Mouse (Mus musculus) hindlimb bud, embryonic 11.5 days (tissue): ENCODE data around the gene Oas1h.
"Not testable (repeated sequence)": the region's sequence is repeated elsewhere in the genome, so short reads cannot be mapped to it uniquely, and the experiment has no call there.

Experiments
- DNase-seq: peaks from one replicate; pipeline ENCODE4 v3.0.0-alpha.2; 2012; ENCODE audit warnings: low read depth, low spot score; ENCODE audit errors: extremely low spot score

Oas1h gene

DNA sequence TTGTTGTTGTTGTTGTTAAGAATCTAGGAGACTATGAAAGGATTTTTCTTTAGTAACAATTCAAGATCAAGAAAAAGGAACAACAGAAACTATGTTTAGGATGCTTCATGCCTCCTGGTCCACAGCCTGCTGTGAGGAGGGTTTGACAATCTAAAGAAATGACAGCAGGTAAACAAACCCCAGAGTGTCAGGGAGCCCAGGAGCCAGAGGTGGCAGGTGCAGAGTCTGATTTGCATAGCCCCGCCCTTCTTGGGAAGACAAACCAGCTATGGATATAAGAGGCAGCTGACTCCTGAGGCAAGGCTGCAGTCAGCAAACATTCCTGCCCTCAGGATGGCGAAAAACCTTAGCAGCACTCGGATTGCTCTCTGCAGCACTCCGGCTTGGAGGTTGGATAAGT lies at the start of gene Oas1h:
Gene Oas1h, plus strand, starts transcription at position 301 of the 400 bp plus-strand sequence.
- no peak for DNase-seq

GRCm38 (mm10) chr5:120811951-120812819 lies 49.0 kb upstream of the Oas1h start, which contains the start of gene Oas1c:
Gene Oas1c, minus strand, starts transcription at chr5:120812514.
- peak; percentile 67 for DNase-seq

- DNase-seq, result no peak
Measured at GRCm38 (mm10) chr5:120813023-120813422, 48.2 kb upstream of the Oas1h start.

- DNase-seq, result no peak
Measured at GRCm38 (mm10) chr5:120815949-120816348, 45.3 kb upstream of the Oas1h start.

- DNase-seq, result no peak
Measured at GRCm38 (mm10) chr5:120818999-120819398, 42.2 kb upstream of the Oas1h start.

DNA sequence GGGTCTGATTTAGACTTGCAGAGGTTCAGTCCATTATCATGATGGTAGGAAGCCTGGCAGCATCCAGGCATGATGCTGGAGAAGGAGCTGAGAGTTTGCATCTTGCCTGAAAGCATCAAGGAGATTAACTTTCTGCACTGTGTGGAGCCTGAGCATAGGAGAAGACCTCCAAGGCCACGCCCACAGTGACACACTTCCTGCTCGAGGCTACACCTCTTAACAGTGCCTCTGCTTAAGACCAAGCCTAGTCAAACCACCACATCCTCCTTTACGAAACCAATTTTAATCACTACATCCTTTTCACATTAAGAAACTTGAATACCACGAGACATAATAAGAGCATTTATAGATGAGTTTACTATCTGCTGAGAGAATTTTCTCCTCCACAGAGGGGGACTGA lies 30.2 kb upstream of the Oas1h start:
- DNase-seq, result no peak

- DNase-seq, result no peak
Measured at GRCm38 (mm10) chr5:120833335-120834280, 27.6 kb upstream of the Oas1h start.

- peak; percentile 10 for DNase-seq
Measured at GRCm38 (mm10) chr5:120836731-120837585, 24.3 kb upstream of the Oas1h start.

GRCm38 (mm10) chr5:120844713-120845112 lies 16.5 kb upstream of the Oas1h start:
- no peak for DNase-seq

DNA sequence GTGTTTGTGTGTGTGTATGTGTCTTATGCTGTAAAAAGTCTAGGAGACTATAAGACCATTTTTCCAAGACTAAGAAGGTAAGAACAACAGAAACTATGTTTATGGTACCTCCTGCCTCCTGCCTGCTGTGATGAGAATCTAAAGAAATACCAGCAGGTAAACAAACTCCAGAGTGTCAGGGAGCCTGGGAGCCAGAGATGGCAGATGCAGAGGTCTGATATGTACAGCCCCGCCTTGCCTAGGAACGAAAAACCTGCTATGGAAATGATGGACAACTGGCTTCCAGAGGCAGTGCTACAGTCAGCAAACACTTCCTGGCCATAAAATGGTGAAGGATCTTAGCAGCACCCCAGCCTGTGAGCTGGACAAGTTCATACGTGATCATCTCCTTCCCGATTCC lies 14.2 kb upstream of the Oas1h start, which contains the start of gene Oas1f:
Gene Oas1f, plus strand, starts transcription at position 301 of the 400 bp plus-strand sequence.
- DNase-seq, result no peak

DNA sequence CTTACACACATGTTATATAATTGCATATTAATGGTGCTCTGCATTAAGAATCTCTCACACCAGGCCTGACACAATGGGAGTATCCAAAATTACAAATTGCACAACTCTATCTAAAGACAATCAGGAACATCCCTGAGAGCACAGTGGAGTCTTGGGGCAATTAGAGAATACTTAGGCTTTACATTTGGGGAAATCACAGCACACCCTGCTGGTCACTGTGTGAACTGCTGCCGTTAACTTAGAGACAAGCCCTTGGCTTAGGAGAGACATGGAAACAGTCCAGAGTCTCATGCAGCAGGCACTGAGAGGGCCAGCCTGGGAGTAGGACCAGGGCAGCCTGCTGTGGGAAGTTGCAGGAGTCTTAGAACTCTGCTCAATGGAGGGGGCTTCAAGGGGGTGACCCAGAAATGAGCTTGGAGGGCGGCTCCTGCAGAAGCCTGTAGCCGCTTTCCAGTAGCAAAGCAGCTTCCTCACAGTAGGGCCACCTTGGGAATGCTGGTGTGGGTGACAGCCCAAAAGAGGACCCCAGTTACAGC lies 11.6 kb upstream of the Oas1h start:
- no peak for DNase-seq

DNA sequence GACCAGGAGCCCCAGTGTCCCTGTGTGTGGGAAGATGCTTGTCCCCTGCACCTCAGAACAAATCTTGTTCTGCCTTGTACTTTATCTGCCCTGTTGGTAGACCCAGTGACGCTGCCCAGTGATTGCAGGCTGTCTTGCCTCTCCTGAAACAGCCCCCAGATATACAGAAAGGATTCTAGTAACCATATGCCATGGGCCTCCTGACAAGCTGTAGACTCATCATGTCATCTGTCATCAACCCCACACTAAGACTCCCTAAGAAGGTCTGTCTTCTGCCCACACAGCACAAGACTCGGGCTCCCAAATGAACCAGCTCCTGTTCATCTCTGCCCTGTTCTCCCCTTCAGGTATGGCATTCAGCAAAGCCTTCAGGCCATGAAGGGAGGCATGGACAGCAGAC lies 2.0 kb upstream of the Oas1h start:
- DNase-seq, result no peak

GRCm38 (mm10) chr5:120865336-120865860 lies 4.2 kb downstream of the Oas1h start:
- no peak for DNase-seq

GRCm38 (mm10) chr5:120869436-120870015 lies 8.3 kb downstream of the Oas1h start:
- no peak for DNase-seq

GRCm38 (mm10) chr5:120870081-120870480 lies 8.9 kb downstream of the Oas1h start:
- no peak for DNase-seq

DNA sequence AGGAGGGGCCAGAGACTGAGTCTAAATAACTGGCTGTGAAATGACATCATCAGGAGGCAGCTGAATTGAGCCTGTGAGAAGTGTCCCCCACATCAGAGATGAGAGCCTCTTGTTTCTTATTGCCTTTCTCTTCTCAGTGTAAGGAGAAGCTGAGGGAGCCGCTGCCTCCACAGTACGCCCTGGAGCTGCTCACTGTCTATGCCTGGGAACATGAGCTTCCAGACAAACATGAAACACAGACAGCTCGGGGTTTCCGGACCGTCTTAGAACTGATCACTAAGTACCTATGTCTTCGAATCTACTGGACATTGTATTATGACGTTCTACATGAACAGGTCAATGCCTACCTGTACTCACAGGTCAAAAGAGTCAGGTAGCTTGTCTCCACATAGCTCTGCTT lies 9.6 kb downstream of the Oas1h start:
- DNase-seq, result no peak

GRCm38 (mm10) chr5:120871469-120871868 lies 10.2 kb downstream of the Oas1h start:
- no peak for DNase-seq

- not testable (repeated sequence) for DNase-seq
Measured at GRCm38 (mm10) chr5:120876839-120877238, 15.6 kb downstream of the Oas1h start.

DNA sequence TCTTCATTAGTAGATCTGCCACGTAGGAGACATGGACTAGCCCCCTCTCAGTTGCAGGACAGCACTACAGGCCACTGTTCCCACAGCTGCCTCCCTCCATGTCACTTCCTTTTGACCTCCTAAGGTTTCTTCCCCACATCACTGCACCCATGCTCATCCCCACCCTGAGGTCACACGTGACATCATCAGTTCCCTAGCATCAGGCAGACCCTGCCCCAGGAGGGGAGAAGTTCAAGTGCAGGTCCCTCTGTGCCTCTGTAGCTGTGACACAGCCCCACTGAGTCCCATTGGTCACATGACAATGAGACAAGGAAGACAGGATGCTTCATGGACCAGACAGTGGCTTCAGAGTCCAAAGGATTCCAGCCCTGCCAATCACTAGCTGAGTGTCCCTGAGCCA lies 16.2 kb downstream of the Oas1h start:
- DNase-seq, result not testable (repeated sequence)

GRCm38 (mm10) chr5:120878803-120879202 lies 17.6 kb downstream of the Oas1h start:
- not testable (repeated sequence) for DNase-seq
